Mouse (Mus musculus) embryonic facial prominence, embryonic 11.5 days (tissue): ENCODE data around the gene Dna2. TPM values are rescaled to one million over a fixed set of nuclear protein-coding genes. Genes with fewer than 3 reads are reported as not detected.

Source experiments
- ATAC-seq: fragments of 200-750 bp; cut with Nextera tagmentation; replicated peaks from 2 replicates; pipeline ENCODE4 v1.8.0; 2017; ENCODE audit warnings: low read depth; ENCODE audit not compliant: insufficient number of reproducible peaks, low FRiP score, low TSS enrichment
- DNase-seq: peaks from one replicate; pipeline ENCODE4 v3.0.0-alpha.2; 2015; ENCODE audit warnings: low spot score
- H3K27ac ChIP-seq: fragments of 300-500 bp; sonication (generic); replicated peaks from 2 replicates; pipeline ENCODE4 v1.5.1; 2014; ENCODE audit warnings: mild to moderate bottlenecking, low read depth, low read length, control low read depth
- H3K27me3 ChIP-seq: fragments of 300-500 bp; sonication (generic); 2 replicates; pipeline ENCODE4 v1.6.1; 2014; ENCODE audit warnings: mild to moderate bottlenecking, low read length, moderate library complexity, mixed read lengths; ENCODE audit not compliant: control insufficient read depth, insufficient read depth
- H3K36me3 ChIP-seq: fragments of 300-500 bp; sonication (generic); replicated peaks from 2 replicates; pipeline ENCODE4 v1.6.1; 2014; ENCODE audit warnings: low read depth, mild to moderate bottlenecking, low read length, moderate library complexity, mixed read lengths; ENCODE audit not compliant: control insufficient read depth, insufficient read depth
- H3K4me1 ChIP-seq: fragments of 300-500 bp; sonication (generic); 2 replicates; pipeline ENCODE4 v1.6.1; 2014; ENCODE audit warnings: low read length, mixed read lengths; ENCODE audit not compliant: control insufficient read depth, insufficient read depth
- H3K4me2 ChIP-seq: fragments of 300-500 bp; sonication (generic); 2 replicates; pipeline ENCODE4 v1.6.1; 2014; ENCODE audit warnings: low read depth, mild to moderate bottlenecking, control low read depth, low read length, moderate library complexity
- H3K4me3 ChIP-seq: fragments of 300-500 bp; sonication (generic); 2 replicates; pipeline ENCODE4 v1.5.1; 2014; ENCODE audit warnings: low read depth, low read length, control low read depth
- H3K9ac ChIP-seq: fragments of 300-500 bp; sonication (generic); replicated peaks from 2 replicates; pipeline ENCODE4 v1.6.1; 2014; ENCODE audit warnings: mild to moderate bottlenecking, control low read depth, low read length
- H3K9me3 ChIP-seq: fragments of 300-500 bp; sonication (generic); replicated peaks from 2 replicates; pipeline ENCODE4 v1.6.1; 2016; ENCODE audit warnings: mild to moderate bottlenecking, low read length, inconsistent platforms, mixed read lengths; ENCODE audit not compliant: control insufficient read depth
- WGBS: fragments of 180-500 bp; shearing (Covaris S2); extraction: QIAGEN DNeasy Blood & Tissue Kit; methylation state at CpG from one replicate; pipeline ENCODE4 v1.1.7; 2014; 5-methylcytosine and 5-hydroxymethylcytosine counted together
- polyA plus RNA-seq: library from polyadenylated mRNA; unstranded; fragments of >200 nt; fragmentation: Nextera tagmentation; extraction: Ambion mirVana; gene quantifications from 2 replicates; pipeline ENCODE4 v1.2.1, GENCODE M21; 2014

Gene Dna2
- polyA plus RNA-seq, 1 experiment from 2014 or later, result 29.1 TPM

GRCm38 (mm10) chr10:63011556-63011955, 64.7 kb downstream of the Dna2 start:
- Histone ChIP-seq H3K4me3 (no peak overlapping the region), H3K36me3 (peaks cover 14% of the 10 kb centered on the region), H3K27ac (no peak overlapping the region), H3K9ac (no peak overlapping the region), H3K4me1 (no peaks in the 10 kb centered on the region), H3K9me3 (no peaks in the 10 kb centered on the region), H3K4me2 (no peak overlapping the region), H3K27me3 (no peaks in the 10 kb centered on the region)
- ATAC-seq (no peak), DNase-seq (no peak)
- WGBS, result 90% methylated on average over 6 of the region's 6 CpGs

DNA sequence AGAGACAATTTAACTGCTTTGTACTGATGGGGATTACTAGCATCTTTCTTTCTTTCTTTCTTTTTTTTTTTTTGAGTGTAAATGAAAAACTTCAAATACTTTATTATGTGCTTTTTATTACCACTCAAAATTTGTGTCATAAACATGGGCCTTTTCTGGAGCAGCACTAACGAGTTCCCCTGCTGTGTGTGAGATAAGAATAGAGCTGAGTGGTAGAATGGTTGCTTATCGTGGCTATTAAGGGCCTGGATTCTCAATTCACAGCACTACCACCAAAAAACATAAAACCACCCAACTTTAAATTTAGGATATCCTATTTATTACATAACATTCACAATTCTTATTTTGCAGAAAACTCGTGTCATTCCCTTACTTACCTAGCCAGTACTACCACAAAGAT, 66.7 kb downstream of the Dna2 start:
- Histone ChIP-seq H3K9ac (no peak overlapping the region), H3K27ac (no peak overlapping the region), H3K9me3 (no peaks in the 10 kb centered on the region), H3K4me3 (no peak overlapping the region), H3K27me3 (no peaks in the 10 kb centered on the region), H3K4me1 (no peaks in the 10 kb centered on the region), H3K36me3 (peaks cover 15% of the 10 kb centered on the region), H3K4me2 (no peak overlapping the region)
- ATAC-seq (no peak), DNase-seq (no peak)
- 88% methylated on average over 3 of the region's 3 CpGs for WGBS

- no peaks in the 10 kb centered on the region for H3K9me3 ChIP-seq
- H3K4me3 ChIP-seq, result no peak overlapping the region
- WGBS, result 88% methylated on average over 9 of the region's 9 CpGs
- no peaks in the 10 kb centered on the region for H3K4me1 ChIP-seq
- ATAC-seq, result no peak
- no peak for DNase-seq
- H3K36me3 ChIP-seq, result peaks cover 15% of the 10 kb centered on the region
- H3K4me2 ChIP-seq, result no peak overlapping the region
- H3K27me3 ChIP-seq, result no peaks in the 10 kb centered on the region
- no peak overlapping the region for H3K9ac ChIP-seq
- H3K27ac ChIP-seq, result no peak overlapping the region
Observed at GRCm38 (mm10) chr10:63014168-63014567, 67.3 kb downstream of the Dna2 start.

DNA sequence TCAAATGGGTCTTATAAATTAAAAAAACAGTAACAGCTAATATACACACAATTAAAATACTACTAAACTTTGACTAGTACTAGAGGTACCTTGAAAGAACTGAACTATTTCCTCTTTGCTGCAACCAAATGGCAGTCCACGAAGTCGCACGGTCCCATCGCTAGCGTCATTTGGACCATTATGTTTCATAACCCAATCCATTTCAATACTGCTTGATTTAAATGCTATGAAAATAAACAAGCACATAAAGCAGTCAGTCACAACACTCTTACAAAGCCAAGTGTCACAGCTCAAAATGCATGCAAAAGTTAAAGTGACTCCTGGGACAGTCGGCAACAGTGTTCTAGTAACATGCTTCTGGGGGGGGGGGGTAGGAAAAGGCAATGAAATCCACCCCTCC, 72.5 kb downstream of the Dna2 start:
- H3K27ac ChIP-seq, result no peak overlapping the region
- 90% methylated on average over 6 of the region's 6 CpGs for WGBS
- H3K27me3 ChIP-seq, result no peaks in the 10 kb centered on the region
- DNase-seq (no peak), ATAC-seq (no peak)
- H3K4me2 ChIP-seq, result no peak overlapping the region
- no peaks in the 10 kb centered on the region for H3K4me1 ChIP-seq
- H3K9ac ChIP-seq, result no peak overlapping the region
- peaks cover 9% of the 10 kb centered on the region for H3K36me3 ChIP-seq
- no peak overlapping the region for H3K4me3 ChIP-seq
- H3K9me3 ChIP-seq, result no peaks in the 10 kb centered on the region

- 54% methylated on average over 4 of the region's 4 CpGs for WGBS
- H3K27ac ChIP-seq, result no peak overlapping the region
- no peaks in the 10 kb centered on the region for H3K27me3 ChIP-seq
Observed at GRCm38 (mm10) chr10:63021702-63022101, 74.9 kb downstream of the Dna2 start.

DNA sequence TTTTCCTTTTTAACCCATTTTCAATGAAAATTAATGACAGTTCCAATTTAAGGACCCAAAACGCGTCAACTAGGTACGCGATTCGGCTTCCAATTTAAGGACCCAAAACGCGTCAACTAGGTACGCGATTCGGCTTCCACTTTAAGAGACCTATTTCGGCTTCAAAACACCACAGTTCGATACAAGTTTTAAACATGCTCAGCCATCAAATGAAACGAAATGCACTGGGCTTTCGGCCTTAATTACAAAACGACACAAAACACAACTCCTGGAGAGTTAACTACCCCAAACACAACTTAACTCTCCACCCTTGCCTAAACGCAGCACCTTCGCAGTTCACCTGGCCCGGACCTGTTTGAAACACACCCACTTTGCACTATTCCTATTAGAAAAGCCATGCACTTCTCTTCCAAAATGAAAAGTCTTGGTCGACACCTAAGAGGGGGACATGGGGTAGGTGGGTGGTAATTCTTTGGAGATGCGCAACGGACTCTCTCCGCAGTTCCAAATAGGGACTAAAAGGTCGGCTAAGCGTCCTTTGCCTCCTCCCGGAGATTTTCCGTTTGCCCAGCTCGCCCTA, 75.8 kb downstream of the Dna2 start:
- H3K27ac ChIP-seq, result peak overlapping the region; percentile 99
- peak overlapping the region; percentile 88 for H3K4me3 ChIP-seq
- H3K27me3 ChIP-seq, result no peaks in the 10 kb centered on the region
- peak; percentile 20 for DNase-seq
- no peak for ATAC-seq
- H3K4me1 ChIP-seq, result no peaks in the 10 kb centered on the region
- under 1% methylated on average over 27 of the region's 27 CpGs for WGBS
- H3K36me3 ChIP-seq, result no peaks in the 10 kb centered on the region
- peak overlapping the region; percentile 97 for H3K9ac ChIP-seq
- H3K9me3 ChIP-seq, result no peaks in the 10 kb centered on the region
- peak overlapping the region; percentile 62 for H3K4me2 ChIP-seq

More at GRCm38 (mm10) chr10:63021702-63022101, 74.9 kb downstream of the Dna2 start:
- Histone ChIP-seq H3K36me3 (no peaks in the 10 kb centered on the region), H3K9me3 (no peaks in the 10 kb centered on the region), H3K4me2 (peak overlapping the region; percentile 62), H3K4me1 (no peaks in the 10 kb centered on the region), H3K4me3 (peak overlapping the region; percentile 88), H3K9ac (peak overlapping the region; percentile 97)
- ATAC-seq (no peak), DNase-seq (peak; percentile 31)

DNA sequence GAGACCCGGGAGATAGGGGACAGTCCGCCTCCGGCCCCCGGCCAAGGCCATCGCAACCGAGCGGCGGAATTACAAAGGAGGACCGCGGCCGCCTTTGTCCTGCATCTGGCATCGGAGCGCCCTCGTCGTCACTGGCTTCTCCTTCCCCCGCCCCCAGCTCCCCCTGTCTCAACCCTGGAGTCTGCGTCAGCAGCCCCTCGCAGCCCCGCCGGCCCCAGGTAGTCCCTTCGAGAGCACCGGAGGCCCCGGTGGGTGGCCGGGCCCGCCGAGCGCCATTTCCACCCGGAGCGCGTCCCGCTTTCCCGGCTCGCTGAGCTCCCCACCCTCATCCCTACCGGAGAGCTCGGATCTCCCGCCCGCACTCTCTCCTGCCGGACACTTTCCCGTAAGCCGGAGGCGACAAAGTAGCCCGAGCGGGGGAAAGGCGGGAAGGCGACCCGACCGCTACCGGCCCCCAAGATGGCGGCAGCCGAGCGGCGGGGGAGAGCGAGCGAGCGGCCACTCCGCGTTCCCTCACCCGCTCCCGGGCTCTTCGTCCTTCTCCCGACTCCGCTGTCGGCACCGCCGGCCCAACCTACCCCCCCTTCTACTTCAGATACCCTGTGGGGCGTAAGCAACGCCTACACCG, 76.4 kb downstream of the Dna2 start:
- no peaks in the 10 kb centered on the region for H3K9me3 ChIP-seq
- no peaks in the 10 kb centered on the region for H3K27me3 ChIP-seq
- peak overlapping the region; percentile 62; the same call in 1 of the 2 replicates for H3K4me2 ChIP-seq
- ATAC-seq (peak; percentile 11), DNase-seq (peak; percentile 69)
- peak overlapping the region; percentile 99 for H3K27ac ChIP-seq
- no peaks in the 10 kb centered on the region for H3K36me3 ChIP-seq
- peak overlapping the region; percentile 88 for H3K4me3 ChIP-seq
- WGBS, result under 1% methylated on average over 66 of the region's 68 CpGs
- no peaks in the 10 kb centered on the region for H3K4me1 ChIP-seq
- peak overlapping the region; percentile 97 for H3K9ac ChIP-seq
